Mouse (Mus musculus): ENCODE data around the gene Gria3. TPM values are rescaled to one million over a fixed set of nuclear protein-coding genes. Genes with fewer than 3 reads are reported as not detected.

Gene Gria3
- 10 to 100 TPM; 21.8 to 30.6 TPM for total RNA-seq (2023)

DNA sequence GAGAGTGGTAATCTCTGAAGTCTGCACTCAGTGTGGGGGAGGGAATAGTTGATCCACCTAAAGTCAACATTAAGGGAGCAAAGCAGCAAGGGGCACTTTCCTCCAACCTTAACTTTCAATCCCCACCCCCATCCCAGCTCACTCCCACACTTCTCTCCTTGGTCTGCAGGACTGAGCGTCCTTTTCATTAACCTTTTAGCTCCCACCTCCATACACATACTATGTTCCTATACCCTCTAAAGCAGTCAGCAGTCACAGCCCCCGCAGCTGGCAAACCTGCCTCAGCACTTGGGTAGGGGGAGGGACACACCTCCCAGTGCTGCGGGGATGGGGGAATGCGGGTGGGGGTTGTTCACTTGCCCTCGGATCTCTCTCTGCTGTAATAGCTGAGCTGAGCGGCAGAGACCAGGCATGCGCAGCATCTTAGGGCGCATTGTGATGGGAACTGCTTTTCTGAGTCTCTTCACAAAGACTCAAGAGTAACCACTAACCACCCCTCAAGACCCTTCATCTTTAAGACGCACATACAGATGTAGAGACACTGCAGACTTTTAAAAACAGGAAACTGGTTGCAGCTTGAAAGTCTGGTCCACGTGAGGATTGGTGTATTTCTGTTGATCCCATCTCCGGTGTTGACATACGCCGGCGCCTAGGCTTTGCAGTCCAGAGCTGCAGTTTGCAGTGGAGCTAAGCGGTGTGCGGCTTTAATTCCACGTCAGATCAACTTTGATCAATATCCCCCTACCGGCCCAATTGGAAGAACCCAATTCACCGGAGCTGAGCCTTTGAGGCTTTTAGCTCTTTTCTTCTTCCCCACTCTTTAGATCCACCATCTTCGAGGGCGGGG lies at the start of gene Gria3:
Gene Gria3, plus strand, starts transcription at position 797 of the 847 bp plus-strand sequence.

